Mouse (Mus musculus) stomach, postnatal 0 days (tissue): ENCODE data around the gene Il18.

Source experiments
- CTCF ChIP-seq: IDR thresholded peaks from 2 replicates; pipeline ENCODE4 v1.5.1; 2016; ENCODE audit warnings: antibody characterized with exemption, low read depth, mild to moderate bottlenecking, moderate library complexity
- EP300 ChIP-seq: optimal IDR thresholded peaks from 2 replicates; pipeline ENCODE3; 2016; ENCODE audit warnings: antibody characterized with exemption

DNA sequence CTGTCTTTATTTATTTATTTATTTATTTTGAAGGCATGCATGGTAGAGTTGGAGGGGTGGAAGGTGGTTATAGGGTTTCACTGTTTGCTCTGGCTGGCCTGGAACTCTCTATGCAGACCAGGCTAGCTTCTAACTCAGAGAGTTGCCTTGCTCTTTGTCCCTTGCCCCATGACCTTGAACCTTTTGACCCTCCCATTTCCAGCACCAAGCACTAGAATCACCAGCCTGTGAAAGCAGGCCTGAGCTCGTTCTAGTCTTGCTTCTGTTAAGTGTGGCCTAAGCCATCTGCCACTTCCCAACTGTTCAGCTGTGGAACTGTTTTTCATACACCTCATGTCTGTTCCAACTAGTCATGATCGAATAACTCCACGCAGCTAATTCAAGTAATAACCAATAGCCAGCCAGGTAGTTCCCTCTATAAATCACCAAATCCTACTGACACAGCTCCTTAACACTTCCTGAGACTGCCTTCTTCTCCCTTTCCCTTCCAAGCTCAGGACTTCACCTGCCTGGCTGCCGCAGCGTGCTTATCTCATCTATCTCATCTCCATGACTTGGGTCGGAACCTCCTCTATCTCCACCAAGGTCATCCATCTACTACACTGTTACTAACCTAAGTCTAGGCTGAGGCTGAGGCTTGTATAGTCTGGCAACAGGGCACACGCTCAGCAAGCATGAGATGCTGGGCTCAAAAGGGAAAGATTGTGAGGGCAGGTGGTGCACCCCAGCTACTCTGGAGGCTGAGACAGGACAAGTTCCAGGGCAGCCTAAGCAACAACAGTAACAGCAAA, 47.6 kb downstream of the Il18 start:
- TF ChIP-seq CTCF = no peak
- no peak for TF ChIP-seq EP300
